Mouse (Mus musculus) embryonic fibroblast, embryonic 13.5 days (primary cell): ENCODE measurements around the gene Ppib. TPM values are rescaled to one million over a fixed set of nuclear protein-coding genes. Genes with fewer than 3 reads are reported as not detected.

Experiments used
- H3K27ac ChIP-seq: 2 replicates; pipeline ENCODE4 v1.5.1; 2012; ENCODE audit warnings: low read length, control low read depth, inconsistent platforms; ENCODE audit not compliant: insufficient read depth
- H3K4me1 ChIP-seq: 2 replicates; pipeline ENCODE4 v1.6.1; 2011; ENCODE audit warnings: low read length; ENCODE audit not compliant: control insufficient read depth, insufficient read depth
- H3K4me3 ChIP-seq: 2 replicates; pipeline ENCODE4 v1.5.1; 2011; ENCODE audit warnings: mild to moderate bottlenecking, control low read depth, low read length; ENCODE audit not compliant: insufficient read depth
- CTCF ChIP-seq: IDR thresholded peaks from 2 replicates; pipeline ENCODE4 v1.5.1; 2011; ENCODE audit warnings: mild to moderate bottlenecking, control low read depth, low read length, moderate library complexity, borderline replicate concordance; ENCODE audit not compliant: insufficient read depth
- POLR2A ChIP-seq: IDR thresholded peaks from 2 replicates; pipeline ENCODE4 v1.6.1; 2011; ENCODE audit warnings: low read depth, mild to moderate bottlenecking, control low read depth, low read length, moderate library complexity
- polyA plus RNA-seq: library from polyadenylated mRNA; stranded (reverse); fragments of >200 nt; gene quantifications from 2 replicates; pipeline ENCODE4 v1.2.4, GENCODE M21; 2011; ENCODE audit warnings: low read depth; ENCODE audit not compliant: missing spikeins, insufficient read length

Gene Ppib
- polyA plus RNA-seq, 1 experiment: 532 TPM

GRCm38 (mm10) chr9:66091327-66092231, 31.6 kb downstream of the Ppib start:
- Histone ChIP-seq H3K4me1 (no peaks in the 10 kb centered on the region), H3K27ac (no peak overlapping the region), H3K4me3 (no peak overlapping the region)
- no peak for TF ChIP-seq POLR2A
- TF ChIP-seq CTCF: no peak

- H3K27ac ChIP-seq: no peak overlapping the region
- no peak overlapping the region for H3K4me3 ChIP-seq
- no peaks in the 10 kb centered on the region for H3K4me1 ChIP-seq
- no peak for TF ChIP-seq CTCF
These were observed 32.6 kb downstream of the Ppib start for GRCm38 (mm10) chr9:66092664-66093063.

- Histone ChIP-seq H3K27ac (no peak overlapping the region), H3K4me3 (no peak overlapping the region), H3K4me1 (no peaks in the 10 kb centered on the region)
- TF ChIP-seq POLR2A: no peak
- no peak for TF ChIP-seq CTCF
These were observed 41.6 kb downstream of the Ppib start for GRCm38 (mm10) chr9:66101577-66101976.

- no peak for TF ChIP-seq POLR2A
- TF ChIP-seq CTCF: no peak
These were observed 42.6 kb downstream of the Ppib start for GRCm38 (mm10) chr9:66102668-66103067.

GRCm38 (mm10) chr9:66104601-66105000, 44.6 kb downstream of the Ppib start:
- H3K4me3 ChIP-seq: no peak overlapping the region
- no peaks in the 10 kb centered on the region for H3K4me1 ChIP-seq
- no peak for TF ChIP-seq CTCF
- no peak for TF ChIP-seq POLR2A
- no peak overlapping the region for H3K27ac ChIP-seq

More at GRCm38 (mm10) chr9:66102668-66103067, 42.6 kb downstream of the Ppib start:
- Histone ChIP-seq H3K4me1 (no peaks in the 10 kb centered on the region), H3K27ac (no peak overlapping the region), H3K4me3 (no peak overlapping the region)

GRCm38 (mm10) chr9:66105168-66105567, 45.1 kb downstream of the Ppib start:
- Histone ChIP-seq H3K27ac (no peak overlapping the region), H3K4me1 (no peaks in the 10 kb centered on the region), H3K4me3 (no peak overlapping the region)
- TF ChIP-seq CTCF (no peak), POLR2A (no peak)

- Histone ChIP-seq H3K4me3 (no peak overlapping the region), H3K4me1 (no peaks in the 10 kb centered on the region), H3K27ac (no peak overlapping the region)
- TF ChIP-seq POLR2A (no peak), CTCF (no peak)
These were observed 49.6 kb downstream of the Ppib start for GRCm38 (mm10) chr9:66109574-66109973.

GRCm38 (mm10) chr9:66110126-66110525, 50.1 kb downstream of the Ppib start:
- Histone ChIP-seq H3K4me1 (no peaks in the 10 kb centered on the region), H3K4me3 (no peak overlapping the region), H3K27ac (no peak overlapping the region)
- TF ChIP-seq CTCF (no peak), POLR2A (no peak)

- Histone ChIP-seq H3K4me1 (no peaks in the 10 kb centered on the region), H3K27ac (no peak overlapping the region), H3K4me3 (no peak overlapping the region)
- TF ChIP-seq CTCF: no peak
- no peak for TF ChIP-seq POLR2A
These were observed 50.8 kb downstream of the Ppib start for GRCm38 (mm10) chr9:66110611-66111379.

GRCm38 (mm10) chr9:66114341-66114740, 54.3 kb downstream of the Ppib start:
- Histone ChIP-seq H3K27ac (no peak overlapping the region), H3K4me3 (no peak overlapping the region), H3K4me1 (no peaks in the 10 kb centered on the region)
- TF ChIP-seq POLR2A (no peak), CTCF (no peak)

Other genes with a start within 250 kb of the Ppib start
- gene Zfp609, start 232.7 kb upstream of the Ppib start, polyA plus RNA-seq: 22.7 and 30.4 TPM in 2 replicates
- 71.8 and 102 TPM in 2 replicates for gene Pclaf, start 170.0 kb upstream of the Ppib start, polyA plus RNA-seq
- gene Trip4, start 151.4 kb upstream of the Ppib start, polyA plus RNA-seq: 40.4 and 44.4 TPM in 2 replicates
- gene Csnk1g1, start 151.3 kb upstream of the Ppib start, polyA plus RNA-seq: 64.7 and 70.2 TPM in 2 replicates
- 0.25 and 0.33 TPM in 2 replicates for gene Snx22, start 9.5 kb downstream of the Ppib start, polyA plus RNA-seq
- 58.6 and 70.5 TPM in 2 replicates for gene Snx1, start 66.4 kb downstream of the Ppib start, polyA plus RNA-seq
- 46.9 and 48.2 TPM in 2 replicates for gene Ciao2a, start 66.4 kb downstream of the Ppib start, polyA plus RNA-seq
- 0.30 TPM in 1 of 2 replicates, not detected in the other for gene Dapk2, start 98.0 kb downstream of the Ppib start, polyA plus RNA-seq